Comparison of ENCODE assay signal across 8 mouse cellular contexts in the genomic region with DNA sequence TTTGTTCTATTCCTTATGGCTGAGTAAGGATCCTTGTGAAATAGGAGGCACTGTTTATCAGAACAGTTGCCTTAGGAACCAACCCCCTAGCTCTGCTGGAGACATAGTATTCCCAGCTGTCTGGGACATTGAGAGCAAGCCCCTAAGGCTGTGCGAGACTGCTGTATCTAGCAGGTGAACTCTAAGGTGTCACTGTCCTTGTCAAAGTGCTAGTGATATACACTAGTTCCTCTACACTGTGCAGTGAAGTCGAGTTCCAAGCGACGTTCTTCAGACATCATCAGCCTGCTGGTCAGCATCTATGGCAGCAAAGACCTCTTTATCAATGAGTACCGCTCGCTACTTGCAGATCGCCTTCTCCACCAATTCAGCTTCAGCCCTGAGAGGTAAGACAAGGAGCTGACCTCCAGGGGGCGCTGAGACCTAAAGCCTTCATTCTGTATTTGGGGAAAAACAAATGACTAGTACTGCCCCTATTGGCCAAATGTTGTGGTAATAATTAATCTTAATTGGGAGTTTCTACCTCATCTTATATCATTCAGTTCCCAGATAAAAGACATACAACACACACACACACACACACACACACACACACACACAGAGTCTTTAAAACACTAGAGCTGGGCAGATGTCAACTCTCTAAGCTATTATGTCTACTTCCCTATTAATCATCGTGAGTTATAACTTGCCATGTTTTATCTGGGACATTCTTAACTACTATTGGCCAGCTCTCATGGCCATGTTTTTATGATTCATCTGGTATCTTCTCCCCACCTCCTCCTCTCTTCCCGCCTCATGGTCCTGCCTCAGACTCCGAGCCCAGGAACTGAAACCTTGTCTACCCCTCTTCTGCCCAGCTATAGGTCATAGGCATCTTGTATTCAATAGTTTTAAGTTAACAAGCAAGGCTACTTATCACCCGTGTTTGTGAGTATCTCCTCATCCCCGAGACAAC. TPM values are rescaled to one million over a fixed set of nuclear protein-coding genes. Genes with fewer than 3 reads are reported as not detected.
DNase-seq lines count a peak whose midpoint lies in the region; ATAC-seq and TF ChIP-seq lines count a peak whose summit lies in the region.

No protein-coding gene starts in this region.

- no peaks in the 10 kb centered on the region for H3K27me3 ChIP-seq in neural tube, embryonic 15.5 days (replicated peaks)
- no peaks in the 10 kb centered on the region for H3K27me3 ChIP-seq in hindbrain, embryonic 16.5 days (replicated peaks; ENCODE audit: control insufficient read depth, insufficient read depth, low read length)
- no peaks in the 10 kb centered on the region for H3K27me3 ChIP-seq in limb, embryonic 14.5 days (ENCODE audit: control insufficient read depth, insufficient read depth, low read length)
- no peaks in the 10 kb centered on the region for H3K27me3 ChIP-seq in midbrain, embryonic 15.5 days (replicated peaks)

- H3K9ac ChIP-seq in neural tube, embryonic 15.5 days (replicated peaks) = no peak overlapping the region
- no peak overlapping the region for H3K9ac ChIP-seq in hindbrain, embryonic 16.5 days (ENCODE audit: low read depth, low read length)
- no peak overlapping the region for H3K9ac ChIP-seq in limb, embryonic 14.5 days (ENCODE audit: low read depth, low read length, severe bottlenecking)
- no peak overlapping the region for H3K9ac ChIP-seq in midbrain, embryonic 15.5 days

- peaks cover 90% of the 10 kb centered on the region for H3K36me3 ChIP-seq in neural tube, embryonic 15.5 days
- H3K36me3 ChIP-seq in hindbrain, embryonic 16.5 days (ENCODE audit: control insufficient read depth, insufficient read depth, low read length) = peaks cover 62% of the 10 kb centered on the region
- peaks cover 98% of the 10 kb centered on the region for H3K36me3 ChIP-seq in limb, embryonic 14.5 days (ENCODE audit: control insufficient read depth, insufficient read depth, low read length)
- peaks cover 60% of the 10 kb centered on the region for H3K36me3 ChIP-seq in midbrain, embryonic 15.5 days (replicated peaks)

- WGBS in neural tube, embryonic 15.5 days = 63% methylated on average over 13 of the region's 13 CpGs
- WGBS in hindbrain, embryonic 16.5 days = 61% methylated on average over 13 of the region's 13 CpGs
- 67% methylated on average over 13 of the region's 13 CpGs for WGBS in limb, embryonic 14.5 days
- 63% methylated on average over 13 of the region's 13 CpGs for WGBS in midbrain, embryonic 15.5 days

- peak; percentile 48; the same call in 1 of the 2 replicates for TF ChIP-seq CTCF in embryonic fibroblast, embryonic 13.5 days (IDR thresholded peaks at IDR 0.05; ENCODE audit: borderline replicate concordance, insufficient read depth, low read length)

- H3K4me3 ChIP-seq in neural tube, embryonic 15.5 days (replicated peaks) = no peak overlapping the region
- no peak overlapping the region for H3K4me3 ChIP-seq in embryonic fibroblast, embryonic 13.5 days (ENCODE audit: insufficient read depth, low read length)
- H3K4me3 ChIP-seq in hindbrain, embryonic 16.5 days (ENCODE audit: low read length) = no peak overlapping the region
- no peak overlapping the region for H3K4me3 ChIP-seq in limb, embryonic 14.5 days (replicated peaks; ENCODE audit: low read length)
- no peak overlapping the region for H3K4me3 ChIP-seq in midbrain, embryonic 15.5 days

- H3K9me3 ChIP-seq in neural tube, embryonic 15.5 days (replicated peaks) = no peaks in the 10 kb centered on the region
- no peaks in the 10 kb centered on the region for H3K9me3 ChIP-seq in hindbrain, embryonic 16.5 days (ENCODE audit: control insufficient read depth, low read length)
- no peaks in the 10 kb centered on the region for H3K9me3 ChIP-seq in limb, embryonic 14.5 days (ENCODE audit: control insufficient read depth, low read length)
- H3K9me3 ChIP-seq in midbrain, embryonic 15.5 days = no peaks in the 10 kb centered on the region

- H3K27ac ChIP-seq in neural tube, embryonic 15.5 days (replicated peaks) = no peak overlapping the region
- no peak overlapping the region for H3K27ac ChIP-seq in embryonic fibroblast, embryonic 13.5 days (ENCODE audit: insufficient read depth, low read length)
- no peak overlapping the region for H3K27ac ChIP-seq in hindbrain, embryonic 16.5 days (ENCODE audit: low read depth, low read length)
- no peak overlapping the region for H3K27ac ChIP-seq in limb, embryonic 14.5 days (replicated peaks; ENCODE audit: low read depth, low read length)
- no peak overlapping the region for H3K27ac ChIP-seq in midbrain, embryonic 15.5 days

- peaks cover 11% of the 10 kb centered on the region for H3K4me1 ChIP-seq in neural tube, embryonic 15.5 days
- 0 out of 2 replicates have a peak, but pooled peaks cover 2% of the 10 kb centered on the region for H3K4me1 ChIP-seq in embryonic fibroblast, embryonic 13.5 days (ENCODE audit: control insufficient read depth, insufficient read depth, low read length)
- peaks cover 1% of the 10 kb centered on the region; the same call in 1 of the 2 replicates for H3K4me1 ChIP-seq in hindbrain, embryonic 16.5 days (ENCODE audit: control insufficient read depth, insufficient read depth, low read depth, low read length)
- H3K4me1 ChIP-seq in limb, embryonic 14.5 days (ENCODE audit: control insufficient read depth, insufficient read depth, low read length) = no peaks in the 10 kb centered on the region
- peaks cover 2% of the 10 kb centered on the region for H3K4me1 ChIP-seq in midbrain, embryonic 15.5 days

- no peak for ATAC-seq in neural tube, embryonic 15.5 days (ENCODE audit: low FRiP score)
- ATAC-seq in hindbrain, embryonic 16.5 days = 0 out of 2 replicates have a peak, but pooled peaks have one; percentile 25
- ATAC-seq in limb, embryonic 14.5 days (ENCODE audit: low FRiP score, low read depth) = peak; percentile 30; the same call in 1 of the 2 replicates
- peak; percentile 41 for ATAC-seq in midbrain, embryonic 15.5 days (replicated peaks)

- TF ChIP-seq POLR2A in embryonic fibroblast, embryonic 13.5 days (IDR thresholded peaks at IDR 0.05; ENCODE audit: low read depth, low read length) = no peak
- no peak for TF ChIP-seq POLR2A in limb, embryonic 14.5 days (IDR thresholded peaks at IDR 0.05; ENCODE audit: borderline replicate concordance, extremely low read depth, insufficient read depth, insufficient read length)

- H3K4me2 ChIP-seq in neural tube, embryonic 15.5 days = no peak overlapping the region
- H3K4me2 ChIP-seq in hindbrain, embryonic 16.5 days (ENCODE audit: low read length) = no peak overlapping the region
- no peak overlapping the region for H3K4me2 ChIP-seq in limb, embryonic 14.5 days (replicated peaks; ENCODE audit: low read depth, low read length, severe bottlenecking)
- H3K4me2 ChIP-seq in midbrain, embryonic 15.5 days = no peak overlapping the region

- DNase-seq in neural tube, embryonic 10.5 days (ENCODE audit: extremely low spot score, low spot score) = peak; percentile 64
- peak; percentile 93 for DNase-seq in brain, adult 2 months (ENCODE audit: low read depth, low spot score)
- DNase-seq in limb, embryonic 14.5 days (ENCODE audit: low spot score) = peak; percentile 81
- peak; percentile 91 for DNase-seq in testis, postnatal 10 days (ENCODE audit: low spot score)

RNA-seq across cellular contexts. Expression of a gene that starts 6.9 kb away (rescaled TPM):
- 125 and 129 TPM in 2 replicates for polyA plus RNA-seq in neural tube, embryonic 15.5 days (2015; fragmentation: Nextera tagmentation; extraction: Ambion mirVana)
- polyA plus RNA-seq in embryonic fibroblast, embryonic 13.5 days (2011; ENCODE audit: insufficient read length, low read depth, missing spikeins) = 93.8 and 95.3 TPM in 2 replicates
- polyA plus RNA-seq in hindbrain, embryonic 16.5 days (2015; fragmentation: Nextera tagmentation; extraction: Ambion mirVana) = 137 and 147 TPM in 2 replicates
- polyA plus RNA-seq in limb, embryonic 14.5 days (2012; rRNA removed) = 121 and 165 TPM in 2 replicates
- polyA plus RNA-seq in limb, embryonic 14.5 days (2014; fragmentation: Nextera tagmentation; extraction: Ambion mirVana) = 117 and 126 TPM in 2 replicates
- polyA plus RNA-seq in midbrain, embryonic 15.5 days (2015; fragmentation: Nextera tagmentation; extraction: Ambion mirVana) = 153 and 157 TPM in 2 replicates

RNA-seq across cellular contexts. Expression of a gene that starts 7.0 kb away (rescaled TPM):
- polyA plus RNA-seq in neural tube, embryonic 15.5 days (2015; fragmentation: Nextera tagmentation; extraction: Ambion mirVana) = 177 and 183 TPM in 2 replicates
- polyA plus RNA-seq in embryonic fibroblast, embryonic 13.5 days (2011; ENCODE audit: insufficient read length, low read depth, missing spikeins) = 46.2 and 49.4 TPM in 2 replicates
- 181 and 183 TPM in 2 replicates for polyA plus RNA-seq in hindbrain, embryonic 16.5 days (2015; fragmentation: Nextera tagmentation; extraction: Ambion mirVana)
- polyA plus RNA-seq in limb, embryonic 14.5 days (2012; rRNA removed) = 124 and 135 TPM in 2 replicates
- polyA plus RNA-seq in limb, embryonic 14.5 days (2014; fragmentation: Nextera tagmentation; extraction: Ambion mirVana) = 254 and 267 TPM in 2 replicates
- polyA plus RNA-seq in midbrain, embryonic 15.5 days (2015; fragmentation: Nextera tagmentation; extraction: Ambion mirVana) = 186 and 197 TPM in 2 replicates

RNA-seq across cellular contexts. Expression of a gene that starts 8.7 kb away (rescaled TPM):
- not detected in 2 replicates for polyA plus RNA-seq in neural tube, embryonic 15.5 days (2015; fragmentation: Nextera tagmentation; extraction: Ambion mirVana)
- polyA plus RNA-seq in embryonic fibroblast, embryonic 13.5 days (2011; ENCODE audit: insufficient read length, low read depth, missing spikeins) = not detected in 2 replicates
- polyA plus RNA-seq in hindbrain, embryonic 16.5 days (2015; fragmentation: Nextera tagmentation; extraction: Ambion mirVana) = not detected in 2 replicates
- not detected in 2 replicates for polyA plus RNA-seq in limb, embryonic 14.5 days (2012; rRNA removed)
- polyA plus RNA-seq in limb, embryonic 14.5 days (2014; fragmentation: Nextera tagmentation; extraction: Ambion mirVana) = not detected in 2 replicates
- polyA plus RNA-seq in midbrain, embryonic 15.5 days (2015; fragmentation: Nextera tagmentation; extraction: Ambion mirVana) = not detected in 2 replicates

RNA-seq across cellular contexts. Expression of a gene that starts 10.5 kb away (rescaled TPM):
- polyA plus RNA-seq in neural tube, embryonic 15.5 days (2015; fragmentation: Nextera tagmentation; extraction: Ambion mirVana) = 0.22 and 0.26 TPM in 2 replicates
- not detected in 2 replicates for polyA plus RNA-seq in embryonic fibroblast, embryonic 13.5 days (2011; ENCODE audit: insufficient read length, low read depth, missing spikeins)
- 0.12 and 0.13 TPM in 2 replicates for polyA plus RNA-seq in hindbrain, embryonic 16.5 days (2015; fragmentation: Nextera tagmentation; extraction: Ambion mirVana)
- 0.09 TPM in 1 of 2 replicates, not detected in the other for polyA plus RNA-seq in limb, embryonic 14.5 days (2012; rRNA removed)
- polyA plus RNA-seq in limb, embryonic 14.5 days (2014; fragmentation: Nextera tagmentation; extraction: Ambion mirVana) = 0.15 TPM in 1 of 2 replicates, not detected in the other
- 0.14 and 0.23 TPM in 2 replicates for polyA plus RNA-seq in midbrain, embryonic 15.5 days (2015; fragmentation: Nextera tagmentation; extraction: Ambion mirVana)

RNA-seq across cellular contexts. Expression of a gene that starts 16.8 kb away (rescaled TPM):
- polyA plus RNA-seq in neural tube, embryonic 15.5 days (2015; fragmentation: Nextera tagmentation; extraction: Ambion mirVana) = 14.8 and 16.3 TPM in 2 replicates
- 7.1 and 9.5 TPM in 2 replicates for polyA plus RNA-seq in embryonic fibroblast, embryonic 13.5 days (2011; ENCODE audit: insufficient read length, low read depth, missing spikeins)
- polyA plus RNA-seq in hindbrain, embryonic 16.5 days (2015; fragmentation: Nextera tagmentation; extraction: Ambion mirVana) = 20.3 TPM in 2 replicates
- polyA plus RNA-seq in limb, embryonic 14.5 days (2012; rRNA removed) = 4.9 and 6.0 TPM in 2 replicates
- polyA plus RNA-seq in limb, embryonic 14.5 days (2014; fragmentation: Nextera tagmentation; extraction: Ambion mirVana) = 6.1 and 6.8 TPM in 2 replicates
- 16.7 and 16.9 TPM in 2 replicates for polyA plus RNA-seq in midbrain, embryonic 15.5 days (2015; fragmentation: Nextera tagmentation; extraction: Ambion mirVana)
